ENCODE assay signal across 9 mouse cellular contexts in genomic region chr12:80518757-80519620, GRCm38 (mm10). TPM values are rescaled to one million over a fixed set of nuclear protein-coding genes. Genes with fewer than 3 reads are reported as not detected.
DNase-seq lines count a peak whose midpoint lies in the region; ATAC-seq lines count a peak whose summit lies in the region.
"Had no signal": no experiment of that assay in that cellular context is flagged by ENCODE, and none has a peak within 500 bp of the region (broad histone marks: within the 10 kb centered on the region; RNA-seq: fewer than 3 reads in every experiment).

No protein-coding gene starts in this region.

- under 1% methylated on average over 85 of the region's 90 CpGs for WGBS in kidney, embryonic 14.5 days
- under 1% methylated on average over 38 of the region's 90 CpGs for WGBS in embryonic facial prominence, embryonic 14.5 days
- WGBS in hindbrain, embryonic 16.5 days, result under 1% methylated on average over 81 of the region's 90 CpGs
- under 1% methylated on average over 87 of the region's 90 CpGs for WGBS in liver, embryonic 12.5 days (ENCODE audit: insufficient replicate concordance)

- no peaks in the 10 kb centered on the region for H3K36me3 ChIP-seq in kidney, embryonic 14.5 days (ENCODE audit: control insufficient read depth, insufficient read depth, low read length)
- H3K36me3 ChIP-seq in embryonic facial prominence, embryonic 14.5 days (ENCODE audit: control insufficient read depth, insufficient read depth, low read length), result no peaks in the 10 kb centered on the region
- no peaks in the 10 kb centered on the region for H3K36me3 ChIP-seq in hindbrain, embryonic 16.5 days (ENCODE audit: control insufficient read depth, insufficient read depth, low read length)
- H3K36me3 ChIP-seq in liver, embryonic 12.5 days, result no peaks in the 10 kb centered on the region

- H3K4me3 ChIP-seq in kidney, embryonic 14.5 days (ENCODE audit: low read length), result peak overlapping the region; percentile 68
- H3K4me3 ChIP-seq in embryonic facial prominence, embryonic 14.5 days (ENCODE audit: low read depth, low read length), result peak overlapping the region; percentile 72
- H3K4me3 ChIP-seq in hindbrain, embryonic 16.5 days (ENCODE audit: low read length), result peak overlapping the region; percentile 67
- H3K4me3 ChIP-seq in liver, embryonic 12.5 days, result peak overlapping the region; percentile 46

- peak; percentile 58 for ATAC-seq in kidney, embryonic 14.5 days (ENCODE audit: low FRiP score, low TSS enrichment)
- ATAC-seq in embryonic facial prominence, embryonic 14.5 days (ENCODE audit: low read depth), result peak; percentile 83
- ATAC-seq in hindbrain, embryonic 16.5 days, result peak; percentile 83
- no peak for ATAC-seq in liver, embryonic 12.5 days

- H3K9ac ChIP-seq in kidney, embryonic 14.5 days (ENCODE audit: low read depth, low read length), result peak overlapping the region; percentile 61
- H3K9ac ChIP-seq in embryonic facial prominence, embryonic 14.5 days (ENCODE audit: low read depth, low read length), result peak overlapping the region; percentile 73
- peak overlapping the region; percentile 70 for H3K9ac ChIP-seq in hindbrain, embryonic 16.5 days (ENCODE audit: low read depth, low read length)
- no peak overlapping the region for H3K9ac ChIP-seq in liver, embryonic 12.5 days

- no peaks in the 10 kb centered on the region for H3K9me3 ChIP-seq in kidney, embryonic 14.5 days (ENCODE audit: control insufficient read depth, low read length)
- no peaks in the 10 kb centered on the region for H3K9me3 ChIP-seq in embryonic facial prominence, embryonic 14.5 days (ENCODE audit: control insufficient read depth, low read length)
- no peaks in the 10 kb centered on the region for H3K9me3 ChIP-seq in hindbrain, embryonic 16.5 days (ENCODE audit: control insufficient read depth, low read length)
- H3K9me3 ChIP-seq in liver, embryonic 12.5 days (replicated peaks), result no peaks in the 10 kb centered on the region

- peak overlapping the region; percentile 99 for H3K4me2 ChIP-seq in kidney, embryonic 14.5 days (replicated peaks; ENCODE audit: low read depth, low read length)
- peak overlapping the region; percentile 90 for H3K4me2 ChIP-seq in embryonic facial prominence, embryonic 14.5 days (ENCODE audit: low read depth, low read length)
- peak overlapping the region; percentile 71 for H3K4me2 ChIP-seq in hindbrain, embryonic 16.5 days (ENCODE audit: low read length)
- peak overlapping the region; percentile 61 for H3K4me2 ChIP-seq in liver, embryonic 12.5 days

- no peak for DNase-seq in kidney, adult 8-10 months
- peak; percentile 40 for DNase-seq in adrenal gland, postnatal 25 days
- DNase-seq in embryonic facial prominence, embryonic 14.5 days (ENCODE audit: low spot score), result peak; percentile 79
- peak; percentile 50 to 52 for DNase-seq in right cerebral cortex, adult 2 months (ENCODE audit: low spot score in 2 of 2)
- DNase-seq in MN1 (ENCODE audit: low spot score), result no peak

- 0 out of 2 replicates have a peak, but pooled peaks cover 3% of the 10 kb centered on the region for H3K4me1 ChIP-seq in kidney, embryonic 14.5 days (ENCODE audit: control insufficient read depth, insufficient read depth, low read length)
- H3K4me1 ChIP-seq in embryonic facial prominence, embryonic 14.5 days (ENCODE audit: control insufficient read depth, insufficient read depth, low read length), result no peaks in the 10 kb centered on the region
- H3K4me1 ChIP-seq in hindbrain, embryonic 16.5 days (ENCODE audit: control insufficient read depth, insufficient read depth, low read depth, low read length), result peaks cover 12% of the 10 kb centered on the region
- H3K4me1 ChIP-seq in liver, embryonic 12.5 days, result 0 out of 2 replicates have a peak, but pooled peaks cover 6% of the 10 kb centered on the region

- H3K27ac ChIP-seq in kidney, embryonic 14.5 days (ENCODE audit: low read depth, low read length), result no peak overlapping the region
- 0 out of 2 replicates have a peak overlapping the region, but pooled peaks have one; percentile 52 for H3K27ac ChIP-seq in embryonic facial prominence, embryonic 14.5 days (replicated peaks; ENCODE audit: low read depth, low read length)
- H3K27ac ChIP-seq in hindbrain, embryonic 16.5 days (ENCODE audit: low read depth, low read length), result peak overlapping the region; percentile 84
- no peak overlapping the region for H3K27ac ChIP-seq in liver, embryonic 12.5 days

- H3K27me3 ChIP-seq in kidney, embryonic 14.5 days (ENCODE audit: control insufficient read depth, insufficient read depth, low read length), result peaks cover 52% of the 10 kb centered on the region
- peaks cover 34% of the 10 kb centered on the region for H3K27me3 ChIP-seq in embryonic facial prominence, embryonic 14.5 days (replicated peaks; ENCODE audit: control insufficient read depth, insufficient read depth, low read length)
- H3K27me3 ChIP-seq in hindbrain, embryonic 16.5 days (replicated peaks; ENCODE audit: control insufficient read depth, insufficient read depth, low read length), result peaks cover 6% of the 10 kb centered on the region
- peaks cover 99% of the 10 kb centered on the region for H3K27me3 ChIP-seq in liver, embryonic 12.5 days (replicated peaks)

RNA-seq across cellular contexts. Expression of gene Galnt16, which starts 0.9 kb away (rescaled TPM):
- 3.1 TPM in 2 replicates for polyA plus RNA-seq in kidney, embryonic 14.5 days (2014; fragmentation: Nextera tagmentation; extraction: Ambion mirVana)
- 6.8 and 8.0 TPM in 2 replicates for total RNA-seq in adrenal gland, postnatal 25 days (2021)
- polyA plus RNA-seq in embryonic facial prominence, embryonic 14.5 days (2014; fragmentation: Nextera tagmentation; extraction: Ambion mirVana), result 13.1 and 14.3 TPM in 2 replicates
- 34.0 and 35.9 TPM in 2 replicates for polyA plus RNA-seq in hindbrain, embryonic 16.5 days (2015; fragmentation: Nextera tagmentation; extraction: Ambion mirVana)
- 0.28 and 0.48 TPM in 2 replicates for polyA plus RNA-seq in liver, embryonic 12.5 days (2016; fragmentation: Nextera tagmentation; extraction: Ambion mirVana)
- total RNA-seq: MEL had no signal

RNA-seq across cellular contexts. Expression of gene Exd2, which starts 56.1 kb away (rescaled TPM):
- 21.6 and 28.8 TPM in 2 replicates for polyA plus RNA-seq in kidney, embryonic 14.5 days (2014; fragmentation: Nextera tagmentation; extraction: Ambion mirVana)
- 20.4 and 22.5 TPM in 2 replicates for total RNA-seq in adrenal gland, postnatal 25 days (2021)
- polyA plus RNA-seq in embryonic facial prominence, embryonic 14.5 days (2014; fragmentation: Nextera tagmentation; extraction: Ambion mirVana), result 21.6 and 22.3 TPM in 2 replicates
- 45.0 and 56.0 TPM in 2 replicates for polyA plus RNA-seq in hindbrain, embryonic 16.5 days (2015; fragmentation: Nextera tagmentation; extraction: Ambion mirVana)
- 10.6 and 10.9 TPM in 2 replicates for polyA plus RNA-seq in liver, embryonic 12.5 days (2016; fragmentation: Nextera tagmentation; extraction: Ambion mirVana)

Comparison
In these comparisons a context has a peak if more than half of its experiments do, and no peak if none do; other contexts are left out.
1. H3K27ac ChIP-seq: peak in embryonic facial prominence, embryonic 14.5 days (single experiment) and hindbrain, embryonic 16.5 days (single experiment); none in kidney, embryonic 14.5 days (single experiment) and liver, embryonic 12.5 days (single experiment).
2. DNase-seq: peak in adrenal gland, postnatal 25 days (single experiment), embryonic facial prominence, embryonic 14.5 days (single experiment) and right cerebral cortex, adult 2 months (2 of 2); none in kidney, adult 8-10 months (0 of 2) and MN1 (single experiment).
3. Peak in every context shown above with its lines, with median percentiles within 50 percentile points of each other: H3K4me2 ChIP-seq and H3K4me3 ChIP-seq.